Mouse (Mus musculus): ENCODE measurements around the gene Grik3. TPM values are rescaled to one million over a fixed set of nuclear protein-coding genes. Genes with fewer than 3 reads are reported as not detected.

Gene Grik3
- polyA plus RNA-seq, 1 experiment from 2014 or later = 0.51 TPM

GRCm38 (mm10) chr4:125637364-125637763 is 146.9 kb downstream of the Grik3 start:
- H3K9me3 ChIP-seq = no peaks in the 10 kb centered on the region
- no peak overlapping the region for H3K4me2 ChIP-seq

GRCm38 (mm10) chr4:125640520-125640919 is 150.0 kb downstream of the Grik3 start:
- ATAC-seq (ENCODE audit: insufficient read depth, low FRiP score, low read depth) = no peak
- no peak overlapping the region for H3K9ac ChIP-seq
- H3K27me3 ChIP-seq (replicated peaks) = no peaks in the 10 kb centered on the region
- no peak overlapping the region for H3K27ac ChIP-seq
- no peaks in the 10 kb centered on the region for H3K36me3 ChIP-seq
- H3K4me2 ChIP-seq = no peak overlapping the region
- H3K9me3 ChIP-seq = no peaks in the 10 kb centered on the region
- H3K4me3 ChIP-seq (replicated peaks) = no peak overlapping the region
- peaks cover 6% of the 10 kb centered on the region; the same call in 1 of the 2 replicates for H3K4me1 ChIP-seq
- 59% methylated on average over 9 of the region's 9 CpGs for WGBS

More at GRCm38 (mm10) chr4:125637364-125637763, 146.9 kb downstream of the Grik3 start:
- Histone ChIP-seq H3K36me3 (no peaks in the 10 kb centered on the region), H3K27ac (no peak overlapping the region), H3K27me3 (replicated peaks) (no peaks in the 10 kb centered on the region), H3K4me1 (peaks cover 6% of the 10 kb centered on the region; the same call in 1 of the 2 replicates), H3K4me3 (replicated peaks) (no peak overlapping the region), H3K9ac (no peak overlapping the region)
- no peak for ATAC-seq (ENCODE audit: insufficient read depth, low FRiP score, low read depth)
- WGBS = 81% methylated on average over 13 of the region's 13 CpGs

GRCm38 (mm10) chr4:125640921-125641663 is 150.6 kb downstream of the Grik3 start:
- Histone ChIP-seq H3K4me1 (peaks cover 6% of the 10 kb centered on the region; the same call in 1 of the 2 replicates), H3K27me3 (replicated peaks) (no peaks in the 10 kb centered on the region), H3K4me3 (replicated peaks) (no peak overlapping the region), H3K9ac (no peak overlapping the region), H3K36me3 (no peaks in the 10 kb centered on the region), H3K4me2 (no peak overlapping the region), H3K9me3 (no peaks in the 10 kb centered on the region), H3K27ac (no peak overlapping the region)
- 79% methylated on average over 15 of the region's 15 CpGs for WGBS
- no peak for ATAC-seq (ENCODE audit: insufficient read depth, low FRiP score, low read depth)

GRCm38 (mm10) chr4:125644581-125645568 is 154.4 kb downstream of the Grik3 start:
- Histone ChIP-seq H3K36me3 (no peaks in the 10 kb centered on the region), H3K27me3 (replicated peaks) (no peaks in the 10 kb centered on the region), H3K27ac (no peak overlapping the region), H3K9ac (no peak overlapping the region), H3K4me3 (replicated peaks) (no peak overlapping the region), H3K4me1 (no peaks in the 10 kb centered on the region), H3K9me3 (no peaks in the 10 kb centered on the region), H3K4me2 (no peak overlapping the region)
- 75% methylated on average over 23 of the region's 23 CpGs for WGBS
- ATAC-seq (ENCODE audit: insufficient read depth, low FRiP score, low read depth) = no peak

GRCm38 (mm10) chr4:125651676-125652246 is 161.3 kb downstream of the Grik3 start:
- H3K4me3 ChIP-seq (replicated peaks) = no peak overlapping the region
- H3K27ac ChIP-seq = no peak overlapping the region
- no peak for ATAC-seq (ENCODE audit: insufficient read depth, low FRiP score, low read depth)
- H3K27me3 ChIP-seq (replicated peaks) = no peaks in the 10 kb centered on the region
- no peak overlapping the region for H3K9ac ChIP-seq
- H3K9me3 ChIP-seq = no peaks in the 10 kb centered on the region
- no peaks in the 10 kb centered on the region for H3K4me1 ChIP-seq
- no peaks in the 10 kb centered on the region for H3K36me3 ChIP-seq
- no peak overlapping the region for H3K4me2 ChIP-seq
- WGBS = 41% methylated on average over 24 of the region's 24 CpGs

- 78% methylated on average over 19 of the region's 19 CpGs for WGBS
- no peaks in the 10 kb centered on the region for H3K27me3 ChIP-seq (replicated peaks)
- no peaks in the 10 kb centered on the region for H3K9me3 ChIP-seq
- H3K36me3 ChIP-seq = no peaks in the 10 kb centered on the region
- no peak overlapping the region for H3K27ac ChIP-seq
- no peak overlapping the region for H3K4me2 ChIP-seq
- no peak overlapping the region for H3K4me3 ChIP-seq (replicated peaks)
- ATAC-seq (ENCODE audit: insufficient read depth, low FRiP score, low read depth) = no peak
- no peak overlapping the region for H3K9ac ChIP-seq
- no peaks in the 10 kb centered on the region for H3K4me1 ChIP-seq
These were observed 165.5 kb downstream of the Grik3 start for GRCm38 (mm10) chr4:125656031-125656430.

- no peak for ATAC-seq (ENCODE audit: insufficient read depth, low FRiP score, low read depth)
- H3K36me3 ChIP-seq = no peaks in the 10 kb centered on the region
- H3K4me3 ChIP-seq (replicated peaks) = no peak overlapping the region
- WGBS = 34% methylated on average over 8 of the region's 8 CpGs
- no peak overlapping the region for H3K27ac ChIP-seq
- no peak overlapping the region for H3K9ac ChIP-seq
- no peaks in the 10 kb centered on the region for H3K27me3 ChIP-seq (replicated peaks)
- no peaks in the 10 kb centered on the region for H3K4me1 ChIP-seq
- no peaks in the 10 kb centered on the region for H3K9me3 ChIP-seq
- H3K4me2 ChIP-seq = no peak overlapping the region
These were observed 167.9 kb downstream of the Grik3 start for GRCm38 (mm10) chr4:125658376-125658775.

- H3K9me3 ChIP-seq = no peaks in the 10 kb centered on the region
- no peak overlapping the region for H3K27ac ChIP-seq
These were observed 171.5 kb downstream of the Grik3 start for GRCm38 (mm10) chr4:125661982-125662381.

GRCm38 (mm10) chr4:125663262-125663661 is 172.8 kb downstream of the Grik3 start:
- WGBS = 71% methylated on average over 8 of the region's 8 CpGs
- ATAC-seq (ENCODE audit: insufficient read depth, low FRiP score, low read depth) = no peak

More at GRCm38 (mm10) chr4:125661982-125662381, 171.5 kb downstream of the Grik3 start:
- Histone ChIP-seq H3K4me3 (replicated peaks) (no peak overlapping the region), H3K27me3 (replicated peaks) (no peaks in the 10 kb centered on the region), H3K36me3 (no peaks in the 10 kb centered on the region), H3K4me1 (no peaks in the 10 kb centered on the region), H3K4me2 (no peak overlapping the region), H3K9ac (no peak overlapping the region)
- WGBS = 73% methylated on average over 6 of the region's 6 CpGs
- ATAC-seq (ENCODE audit: insufficient read depth, low FRiP score, low read depth) = no peak

GRCm38 (mm10) chr4:125665955-125666354 is 175.5 kb downstream of the Grik3 start:
- Histone ChIP-seq H3K9ac (no peak overlapping the region), H3K9me3 (no peaks in the 10 kb centered on the region), H3K36me3 (no peaks in the 10 kb centered on the region), H3K27ac (no peak overlapping the region), H3K4me3 (replicated peaks) (no peak overlapping the region), H3K4me2 (no peak overlapping the region), H3K4me1 (no peaks in the 10 kb centered on the region), H3K27me3 (replicated peaks) (no peaks in the 10 kb centered on the region)
- no peak for ATAC-seq (ENCODE audit: insufficient read depth, low FRiP score, low read depth)
- WGBS = 68% methylated on average over 5 of the region's 5 CpGs

More at GRCm38 (mm10) chr4:125663262-125663661, 172.8 kb downstream of the Grik3 start:
- Histone ChIP-seq H3K9ac (no peak overlapping the region), H3K36me3 (no peaks in the 10 kb centered on the region), H3K27me3 (replicated peaks) (no peaks in the 10 kb centered on the region), H3K4me3 (replicated peaks) (no peak overlapping the region), H3K4me2 (no peak overlapping the region), H3K9me3 (no peaks in the 10 kb centered on the region), H3K4me1 (no peaks in the 10 kb centered on the region), H3K27ac (no peak overlapping the region)

GRCm38 (mm10) chr4:125682007-125682406 is 191.5 kb downstream of the Grik3 start:
- H3K27ac ChIP-seq = no peak overlapping the region
- no peaks in the 10 kb centered on the region for H3K27me3 ChIP-seq (replicated peaks)
- ATAC-seq (ENCODE audit: insufficient read depth, low FRiP score, low read depth) = no peak
- H3K9me3 ChIP-seq = no peaks in the 10 kb centered on the region
- H3K4me3 ChIP-seq (replicated peaks) = no peak overlapping the region
- no peak overlapping the region for H3K9ac ChIP-seq
- no peak overlapping the region for H3K4me2 ChIP-seq
- WGBS = 88% methylated on average over 13 of the region's 13 CpGs
- H3K36me3 ChIP-seq = no peaks in the 10 kb centered on the region
- no peaks in the 10 kb centered on the region for H3K4me1 ChIP-seq
